Mouse (Mus musculus) embryonic facial prominence, embryonic 15.5 days (tissue): ENCODE results near the gene Fgl2. TPM values are rescaled to one million over a fixed set of nuclear protein-coding genes. Genes with fewer than 3 reads are reported as not detected.

Experiments
- ATAC-seq: fragments of 200-750 bp; cut with Nextera tagmentation; 2 replicates; pipeline ENCODE4 v1.8.0; 2017; ENCODE audit warnings: low read depth, moderate TSS enrichment; ENCODE audit not compliant: insufficient number of reproducible peaks, low FRiP score, low TSS enrichment
- H3K27ac ChIP-seq: fragments of 300-500 bp; sonication (generic); replicated peaks from 2 replicates; pipeline ENCODE4 v1.5.1; 2015; ENCODE audit warnings: mild to moderate bottlenecking, inconsistent platforms
- H3K27me3 ChIP-seq: fragments of 300-500 bp; sonication (generic); 2 replicates; pipeline ENCODE4 v1.6.1; 2015; ENCODE audit warnings: inconsistent platforms
- H3K36me3 ChIP-seq: fragments of 300-500 bp; sonication (generic); 2 replicates; pipeline ENCODE4 v1.6.1; 2015; ENCODE audit warnings: mild to moderate bottlenecking, inconsistent platforms
- H3K4me1 ChIP-seq: fragments of 300-500 bp; sonication (generic); 2 replicates; pipeline ENCODE4 v1.6.1; 2015; ENCODE audit warnings: inconsistent platforms
- H3K4me2 ChIP-seq: fragments of 300-500 bp; sonication (generic); replicated peaks from 2 replicates; pipeline ENCODE4 v1.6.1; 2015; ENCODE audit warnings: mild to moderate bottlenecking, inconsistent platforms
- H3K4me3 ChIP-seq: fragments of 300-500 bp; sonication (generic); replicated peaks from 2 replicates; pipeline ENCODE4 v1.5.1; 2015; ENCODE audit warnings: mild to moderate bottlenecking, inconsistent platforms
- H3K9ac ChIP-seq: fragments of 300-500 bp; sonication (generic); 2 replicates; pipeline ENCODE4 v1.6.1; 2015; ENCODE audit warnings: inconsistent platforms
- H3K9me3 ChIP-seq: fragments of 300-500 bp; sonication (generic); replicated peaks from 2 replicates; pipeline ENCODE4 v1.6.1; 2016; ENCODE audit warnings: inconsistent platforms
- WGBS: fragments of 180-500 bp; shearing (Covaris S2); methylation state at CpG from one replicate; pipeline ENCODE4 v1.1.7; 2015; 5-methylcytosine and 5-hydroxymethylcytosine counted together
- polyA plus RNA-seq: library from polyadenylated mRNA; unstranded; fragments of >200 nt; fragmentation: Nextera tagmentation; extraction: Ambion mirVana; gene quantifications from 2 replicates; pipeline ENCODE4 v1.2.1, GENCODE M21; 2015

Fgl2 gene
- polyA plus RNA-seq, 1 experiment from 2014 or later = 3.1 TPM

DNA sequence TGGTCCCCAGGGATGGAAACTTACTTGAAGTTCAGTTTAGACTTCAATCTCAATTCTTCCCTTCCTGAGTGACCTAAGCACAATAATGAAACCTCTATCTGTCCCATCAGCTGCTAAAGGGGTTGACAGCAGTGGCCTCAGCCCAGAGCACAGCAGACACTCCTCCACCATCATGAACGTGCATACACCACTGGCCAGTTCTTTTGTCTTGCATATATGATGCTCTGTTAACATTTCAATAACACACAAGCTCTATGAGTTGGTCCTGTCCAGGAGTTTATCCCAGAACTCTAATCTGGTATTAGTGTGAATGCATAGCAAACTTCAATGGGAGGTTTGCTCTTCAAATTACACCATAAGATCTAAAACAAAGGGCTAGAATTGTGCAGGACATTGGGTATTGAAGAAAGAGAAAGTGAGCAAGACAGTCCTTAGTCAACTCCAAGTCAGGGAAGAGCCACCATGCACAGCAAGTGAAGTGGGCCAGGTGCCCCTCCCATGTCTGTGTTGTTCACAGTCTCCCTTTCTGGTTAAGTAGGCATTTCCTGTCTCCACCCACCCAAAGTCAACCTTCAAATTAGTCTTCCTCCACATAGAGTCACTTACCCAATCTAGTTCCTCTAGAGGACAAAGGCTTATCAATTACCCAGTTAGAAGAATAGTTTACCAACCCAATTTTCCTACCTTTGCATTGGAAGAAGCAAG, 41.8 kb downstream of the Fgl2 start:
- no peak overlapping the region for H3K27ac ChIP-seq
- WGBS = 61% methylated on average over 1 of the region's 1 CpGs
- no peak for ATAC-seq
- no peaks in the 10 kb centered on the region for H3K27me3 ChIP-seq
- H3K4me3 ChIP-seq = no peak overlapping the region
- H3K36me3 ChIP-seq = no peaks in the 10 kb centered on the region
- H3K9me3 ChIP-seq = no peaks in the 10 kb centered on the region
- H3K4me2 ChIP-seq = no peak overlapping the region
- H3K9ac ChIP-seq = no peak overlapping the region
- H3K4me1 ChIP-seq = no peaks in the 10 kb centered on the region

DNA sequence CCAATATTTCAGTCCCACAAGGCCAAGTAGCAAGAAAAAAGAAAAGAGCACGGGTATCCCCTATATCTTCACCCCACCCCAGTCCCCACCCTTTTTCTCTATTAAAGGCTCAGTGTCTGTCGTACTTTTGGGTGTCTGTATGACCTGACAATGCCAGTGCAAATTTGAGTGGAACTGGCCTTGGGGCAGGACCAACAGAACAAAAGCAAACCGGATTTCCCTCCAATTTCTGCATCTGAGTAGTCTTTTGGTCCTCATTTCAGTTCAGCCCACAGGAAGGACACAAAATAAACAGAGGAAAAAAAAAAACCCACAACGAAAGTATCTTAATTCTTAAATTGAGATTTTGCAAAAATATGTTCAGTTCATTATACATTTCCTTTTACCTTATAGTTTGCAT, 46.2 kb downstream of the Fgl2 start:
- Histone ChIP-seq H3K4me2 (no peak overlapping the region), H3K27me3 (no peaks in the 10 kb centered on the region), H3K9ac (no peak overlapping the region), H3K4me3 (no peak overlapping the region), H3K4me1 (no peaks in the 10 kb centered on the region), H3K9me3 (no peaks in the 10 kb centered on the region), H3K36me3 (no peaks in the 10 kb centered on the region), H3K27ac (no peak overlapping the region)
- 49% methylated on average over 4 of the region's 4 CpGs for WGBS
- ATAC-seq = no peak

DNA sequence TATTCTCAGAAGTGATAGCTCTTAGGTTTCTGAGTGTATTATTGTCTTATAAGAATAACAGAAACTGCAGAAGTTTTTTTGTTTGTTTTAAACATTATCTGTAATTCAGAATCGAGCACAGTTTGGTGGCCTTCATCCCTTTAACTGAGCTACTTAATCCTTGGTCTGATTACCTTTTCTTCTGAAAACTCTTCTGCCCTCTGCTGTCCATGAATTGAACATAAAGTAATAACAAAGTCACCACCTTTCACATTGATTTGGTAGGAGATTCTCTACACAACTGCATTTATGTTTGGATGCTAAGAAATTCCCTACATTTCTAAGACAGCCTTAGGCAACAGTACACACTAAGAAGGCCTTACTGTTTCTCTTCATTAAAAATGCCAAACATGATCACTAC, 48.2 kb downstream of the Fgl2 start:
- H3K9ac ChIP-seq = no peak overlapping the region
- no peak overlapping the region for H3K27ac ChIP-seq
- H3K4me2 ChIP-seq = no peak overlapping the region
- no peak for ATAC-seq
- no peaks in the 10 kb centered on the region for H3K9me3 ChIP-seq
- H3K36me3 ChIP-seq = no peaks in the 10 kb centered on the region
- WGBS = 8% methylated on average over 1 of the region's 1 CpGs
- H3K4me1 ChIP-seq = 0 out of 2 replicates have a peak, but pooled peaks cover 2% of the 10 kb centered on the region
- no peak overlapping the region for H3K4me3 ChIP-seq
- H3K27me3 ChIP-seq = no peaks in the 10 kb centered on the region

DNA sequence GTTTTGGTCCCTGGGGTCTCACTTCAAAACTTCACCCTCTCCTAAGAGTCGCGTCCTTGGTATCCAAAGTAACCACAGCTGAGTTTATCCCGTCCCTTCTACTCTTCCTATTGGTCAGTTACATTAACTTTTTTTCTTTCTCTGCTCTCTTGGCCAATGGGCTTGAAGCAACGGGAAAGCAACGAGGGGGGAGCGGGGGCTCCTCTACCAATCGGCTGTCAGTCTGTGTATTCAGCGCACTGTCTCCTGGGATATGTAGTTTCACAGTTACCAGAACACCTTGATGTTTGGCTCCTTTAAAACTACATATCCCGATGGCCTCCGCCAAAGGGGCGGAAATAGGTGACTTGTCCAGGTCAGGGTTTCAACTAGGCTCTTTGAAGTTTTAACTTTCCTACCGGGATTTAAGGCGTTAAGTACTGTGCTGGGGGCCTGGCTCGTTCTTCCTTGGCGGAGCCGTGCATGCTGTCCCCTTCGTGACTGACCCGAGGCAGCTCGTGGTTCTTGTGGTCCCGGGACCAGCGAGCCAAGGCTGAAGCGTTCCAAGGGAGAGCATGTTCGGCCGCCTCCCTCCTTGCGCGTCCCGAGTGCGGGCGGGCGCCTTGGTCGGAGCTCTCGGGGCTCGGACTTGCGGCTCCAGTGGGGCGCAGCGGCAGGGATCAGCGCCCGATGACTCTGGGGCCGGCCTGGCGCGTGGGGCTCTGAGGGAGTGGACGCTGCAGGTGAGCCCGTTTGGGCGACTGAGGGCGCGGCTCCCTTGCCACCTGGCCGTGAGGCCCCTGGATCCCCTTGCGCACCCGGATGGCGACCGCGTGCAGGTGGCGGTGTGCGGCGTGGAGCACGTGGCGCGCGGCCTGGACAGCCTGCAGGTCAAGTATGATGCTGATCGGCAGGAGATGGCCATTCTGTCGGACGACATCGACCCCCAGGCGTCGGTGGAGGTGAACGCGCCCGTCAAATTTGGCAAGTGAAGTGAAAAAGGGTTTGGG, 52.5 kb downstream of the Fgl2 start, which contains the start of the genes Ccdc146 and Fam185a:
Gene Ccdc146 (minus strand): TSS at position 64 of the 989 bp plus-strand sequence.
Gene Fam185a (plus strand): TSS at position 345 of the 989 bp plus-strand sequence.
- WGBS = under 1% methylated on average over 68 of the region's 68 CpGs
- Histone ChIP-seq H3K27me3 (no peaks in the 10 kb centered on the region), H3K4me2 (peak within 1 kb of the TSS; percentile 91), H3K9me3 (no peaks in the 10 kb centered on the region), H3K27ac (no peak within 1 kb of the TSS), H3K36me3 (no peaks in the 10 kb centered on the region), H3K9ac (peak within 1 kb of the TSS; percentile 77), H3K4me3 (peak within 1 kb of the TSS; percentile 81), H3K4me1 (peaks cover 9% of the 10 kb centered on the region; the same call in 1 of the 2 replicates)
- ATAC-seq = peak; percentile 99

DNA sequence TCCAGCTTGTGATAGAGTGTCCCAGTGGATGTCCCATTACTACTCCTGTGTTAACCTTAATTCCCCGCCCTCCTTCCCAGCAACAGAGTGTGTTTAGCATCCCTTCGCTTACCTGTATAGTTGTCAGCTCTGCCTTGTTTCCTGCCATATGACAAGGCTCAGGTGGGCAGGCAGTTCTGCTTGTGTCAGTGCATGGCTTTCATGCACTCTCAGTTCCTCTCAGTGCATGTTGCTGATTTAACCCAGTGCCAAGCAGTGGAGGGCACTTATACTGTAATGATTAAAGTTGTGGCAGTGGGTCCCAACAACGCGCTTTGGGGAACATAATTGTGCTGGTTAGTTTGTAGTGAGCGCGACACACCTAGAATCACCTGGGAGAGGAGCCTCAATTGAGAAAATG, 54.2 kb downstream of the Fgl2 start:
- ATAC-seq = no peak
- WGBS = 89% methylated on average over 6 of the region's 6 CpGs
- no peak overlapping the region for H3K9ac ChIP-seq
- no peaks in the 10 kb centered on the region for H3K36me3 ChIP-seq
- H3K4me1 ChIP-seq = peaks cover 9% of the 10 kb centered on the region; the same call in 1 of the 2 replicates
- H3K27me3 ChIP-seq = no peaks in the 10 kb centered on the region
- no peak overlapping the region for H3K27ac ChIP-seq
- H3K4me2 ChIP-seq = no peak overlapping the region
- H3K4me3 ChIP-seq = no peak overlapping the region
- no peaks in the 10 kb centered on the region for H3K9me3 ChIP-seq

Other genes with a start within 250 kb of the Fgl2 start
- 3.1 and 3.6 TPM in 2 replicates for gene Gsap, start 186.4 kb upstream of the Fgl2 start, polyA plus RNA-seq
- 3.5 and 7.5 TPM in 2 replicates for gene Ccdc146, start 52.0 kb downstream of the Fgl2 start, polyA plus RNA-seq
- 5.7 and 6.5 TPM in 2 replicates for gene Fam185a, start 52.3 kb downstream of the Fgl2 start, polyA plus RNA-seq
- 131 and 134 TPM in 2 replicates for gene Lrrc17, start 170.9 kb downstream of the Fgl2 start, polyA plus RNA-seq